Mouse (Mus musculus) regulatory T cell (primary cell): ENCODE results near the gene Adam22.

Experiments used
- in situ Hi-C: fragments of 300-600 bp; cut with MboI, MseI; formaldehyde crosslinking; loops from one replicate; pipeline ENCODE4 v1.15.1; 2025; ENCODE audit warnings: high pct_unique_total_duplicates

Gene Adam22

DNA sequence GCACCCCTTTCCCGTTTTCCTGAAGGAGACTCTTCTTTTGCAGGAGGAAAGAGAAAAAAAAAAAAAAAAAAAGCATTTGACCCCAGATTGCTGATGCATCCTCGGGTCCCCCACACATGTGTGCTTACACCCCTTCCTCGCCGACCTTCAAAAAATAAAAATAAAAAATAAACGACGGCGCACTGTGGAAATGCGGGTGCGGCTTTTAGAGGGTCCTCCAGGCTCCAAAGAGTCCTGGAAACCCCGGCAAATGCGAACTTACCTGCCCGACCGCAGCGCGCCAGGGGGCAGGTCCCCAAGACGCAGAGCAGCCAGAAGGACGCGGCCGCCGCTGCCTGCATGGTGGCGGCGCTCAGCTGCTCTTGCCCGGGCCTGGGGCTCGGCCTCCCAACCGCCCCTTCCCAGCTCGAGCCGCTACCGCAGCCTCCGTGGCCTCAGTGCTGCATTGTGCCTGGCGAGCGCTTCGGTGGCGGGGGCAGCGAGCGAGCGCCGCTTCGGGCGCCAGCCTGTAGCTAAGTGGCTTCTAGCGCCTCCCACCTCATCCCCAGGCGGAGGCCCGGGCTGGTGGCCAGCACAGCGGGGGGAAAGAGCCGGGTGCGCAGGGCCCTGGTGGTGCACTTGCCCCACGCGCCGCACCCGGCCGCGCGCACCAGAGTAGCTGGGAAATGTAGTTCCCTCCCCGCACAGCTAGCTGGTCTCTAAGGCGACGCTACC is at the start of gene Adam22:
TSS of gene Adam22 (minus strand) at position 547 of the 714 bp plus-strand sequence.
- in situ Hi-C loops = no loop called here

DNA sequence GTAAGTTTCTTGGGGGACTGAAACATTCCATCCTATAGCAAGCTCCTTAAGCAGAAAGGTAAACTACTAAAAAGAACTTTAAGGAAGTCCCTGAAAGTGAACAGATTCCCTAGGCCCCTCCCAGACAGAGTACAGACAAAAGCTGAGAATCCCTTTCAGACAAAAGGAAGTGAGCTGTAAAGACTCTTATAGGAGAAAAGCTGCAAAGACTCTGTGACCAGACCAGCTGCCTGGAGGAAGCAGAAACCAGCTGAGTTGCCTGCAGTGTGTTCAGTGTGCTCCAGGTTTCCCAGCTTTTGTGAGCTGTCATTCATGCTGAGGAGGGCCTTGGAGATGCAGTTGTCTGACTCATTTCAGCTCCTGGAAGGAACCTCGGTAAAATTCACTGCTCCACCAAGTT is 49.5 kb upstream of the Adam22 start:
- in situ Hi-C loops = loop anchor here (10.0 to 25.0 kb wide), 2 partner anchors 363 to 720 kb away; no protein-coding TSS in a partner anchor

DNA sequence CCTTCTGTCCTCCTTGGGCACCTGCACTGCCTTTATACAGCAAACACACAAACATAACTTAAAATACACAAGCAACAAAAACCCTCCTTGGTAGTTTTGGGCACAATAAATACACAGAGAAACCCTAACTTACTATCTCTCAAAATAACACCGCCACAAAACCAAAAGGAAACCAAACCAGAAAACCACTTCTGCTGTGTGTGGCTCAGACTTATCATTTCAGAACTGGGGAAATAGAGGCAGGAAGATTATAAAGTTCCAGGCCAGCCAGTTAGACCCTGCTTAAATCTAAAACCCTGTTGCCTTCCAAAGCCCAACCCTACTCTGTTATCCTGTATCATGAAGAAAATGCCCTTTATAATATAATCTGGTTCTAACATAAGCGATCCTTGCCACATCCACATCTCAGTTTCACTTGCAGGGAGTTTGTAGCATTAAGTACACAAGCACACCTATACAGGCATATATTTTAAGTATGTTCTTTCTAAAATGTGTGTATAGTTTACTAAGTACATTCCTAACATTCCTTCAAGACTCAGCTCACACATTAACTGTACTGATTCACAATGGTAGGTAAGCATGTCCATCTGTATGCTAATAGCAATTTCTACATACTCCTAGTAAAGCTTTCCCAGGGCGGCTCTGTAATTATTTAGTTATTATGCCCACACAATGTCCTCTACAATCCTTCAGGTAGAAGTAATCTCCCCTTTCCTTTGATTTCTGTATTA is 48.9 kb upstream of the Adam22 start:
- in situ Hi-C loops = loop anchor here (10.0 to 25.0 kb wide), 2 partner anchors 362 to 720 kb away; no protein-coding TSS in a partner anchor

DNA sequence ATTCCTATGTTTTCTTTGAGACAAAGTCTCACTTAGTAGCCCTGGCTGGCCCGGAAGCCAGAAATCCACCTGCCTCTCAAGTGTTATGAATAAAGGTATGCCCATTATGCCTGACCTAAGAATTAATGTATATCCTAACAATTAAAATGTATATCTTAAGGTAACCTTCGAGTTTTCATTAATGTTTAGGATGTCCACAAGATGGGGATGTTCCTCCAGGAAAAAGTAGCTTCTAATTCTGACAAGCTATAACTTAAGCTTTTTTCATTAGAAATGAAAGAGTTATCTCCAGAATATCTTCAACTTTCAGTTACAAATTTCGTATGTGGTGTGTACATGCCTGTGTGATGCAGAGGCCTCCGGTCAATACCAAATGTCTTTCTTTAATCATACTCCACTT is 40.8 kb upstream of the Adam22 start:
- in situ Hi-C loops = loop anchor here (25.0 kb wide), 1 partner anchor 729 kb away; no protein-coding TSS in a partner anchor

DNA sequence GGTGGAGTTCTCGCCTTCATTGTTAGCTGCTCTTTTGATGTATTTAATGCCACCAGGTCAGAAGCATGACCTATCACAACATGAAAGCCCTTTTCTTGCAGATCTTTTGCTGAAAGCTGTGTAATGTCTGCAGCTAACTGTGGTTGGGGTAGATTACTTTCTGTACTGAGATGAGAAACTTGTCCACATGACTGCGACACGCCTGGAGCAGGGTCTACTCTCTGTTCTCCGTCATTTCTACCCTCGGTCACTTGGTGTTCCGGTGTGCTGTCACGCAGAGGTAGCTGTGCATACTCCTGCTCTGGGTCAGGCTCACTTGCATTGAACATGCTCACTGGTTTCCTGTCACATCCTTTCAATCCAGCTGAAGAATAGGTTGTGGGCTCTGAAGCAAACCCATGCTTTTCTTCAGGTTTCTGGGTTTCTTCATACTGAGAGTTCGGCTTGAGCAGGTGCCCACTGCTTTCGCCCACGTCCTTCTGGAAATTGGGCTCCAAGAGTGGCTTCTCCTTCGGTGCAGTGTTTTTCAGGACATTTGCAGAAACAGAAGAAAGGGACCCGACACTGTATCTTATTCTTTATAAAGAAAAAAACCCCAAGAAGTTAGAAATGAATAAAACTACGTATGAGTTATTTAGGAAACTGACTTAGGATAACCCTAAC is 29.8 kb upstream of the Adam22 start:
- in situ Hi-C loops = no loop called here

DNA sequence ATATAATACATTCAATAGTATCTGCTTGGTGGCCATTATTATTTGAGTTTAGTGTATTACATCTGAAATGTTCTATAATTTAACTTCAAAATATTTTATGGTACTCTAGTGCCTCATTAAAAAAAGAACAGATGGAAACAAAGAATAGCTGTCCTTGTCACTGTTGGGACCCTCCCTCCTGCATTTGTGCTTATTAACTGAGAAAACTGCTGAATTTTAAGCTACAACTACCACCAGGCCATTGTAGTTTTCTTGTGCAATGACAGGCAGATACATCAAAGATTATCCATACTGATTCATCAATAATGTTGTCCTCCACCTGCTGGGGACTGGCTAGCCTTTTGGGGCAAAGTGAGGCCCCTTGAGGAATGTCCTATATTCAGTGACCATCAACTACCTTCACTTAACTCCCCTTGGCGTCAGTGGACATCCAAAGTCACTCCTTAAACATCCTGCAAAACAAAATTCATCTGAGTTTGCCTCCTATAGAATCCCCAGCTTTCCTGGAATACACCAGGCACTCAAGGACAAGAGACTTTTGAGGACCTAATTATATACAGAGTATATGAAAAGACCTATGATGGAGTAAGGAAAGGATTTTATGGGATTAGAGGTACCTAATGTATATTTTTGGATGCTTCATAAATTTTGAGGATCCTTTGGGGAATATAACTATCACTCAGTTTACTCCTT is 26.1 kb upstream of the Adam22 start:
- in situ Hi-C loops = no loop called here

DNA sequence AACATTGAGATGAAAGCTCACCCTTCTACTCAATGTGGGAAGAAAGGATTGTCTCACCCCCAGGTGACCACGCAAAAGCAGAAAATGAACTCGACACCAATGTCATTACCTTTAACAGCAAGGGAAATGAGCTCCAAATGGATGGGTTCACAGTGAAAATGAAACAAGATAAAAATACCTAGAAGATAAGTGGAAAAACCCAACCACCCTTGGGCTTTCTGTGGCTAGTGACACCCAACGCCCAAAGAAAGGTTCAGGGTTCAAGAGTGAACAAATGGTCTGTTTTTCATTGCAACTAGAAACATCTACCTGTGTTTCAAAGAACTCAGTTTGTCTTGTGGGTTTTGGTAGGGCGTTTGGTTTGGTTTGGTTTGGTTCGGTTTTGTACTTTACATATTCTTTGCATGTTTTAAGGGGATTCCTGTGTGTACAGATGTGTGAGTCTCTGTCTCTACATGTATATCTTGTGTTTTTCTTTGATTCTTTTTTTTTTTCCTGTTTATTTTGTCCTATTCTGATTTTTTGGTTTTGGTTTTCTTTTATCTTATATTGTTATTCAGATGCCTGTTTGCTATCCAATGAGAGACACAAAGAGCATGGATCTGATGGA is 6.4 kb upstream of the Adam22 start:
- in situ Hi-C loops = no loop called here

DNA sequence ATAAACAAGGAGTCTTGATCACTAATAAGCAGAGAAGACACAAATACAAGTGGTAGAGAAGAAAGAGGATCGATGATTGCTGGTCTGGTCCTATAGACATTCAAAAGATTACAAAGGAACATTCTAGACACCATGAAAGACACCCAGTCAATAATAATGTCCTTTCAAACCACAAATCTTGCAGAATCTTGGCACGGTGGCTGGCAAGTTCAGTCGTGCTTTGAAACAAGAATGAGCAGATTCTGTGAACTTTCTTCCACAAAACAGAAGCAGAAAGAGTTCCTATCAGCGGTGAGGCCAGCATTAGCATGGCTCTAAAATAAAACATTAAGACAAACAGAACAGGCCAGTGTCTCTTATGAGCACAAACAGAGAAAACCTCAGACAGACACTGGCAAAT is 5.5 kb upstream of the Adam22 start:
- in situ Hi-C loops = no loop called here

DNA sequence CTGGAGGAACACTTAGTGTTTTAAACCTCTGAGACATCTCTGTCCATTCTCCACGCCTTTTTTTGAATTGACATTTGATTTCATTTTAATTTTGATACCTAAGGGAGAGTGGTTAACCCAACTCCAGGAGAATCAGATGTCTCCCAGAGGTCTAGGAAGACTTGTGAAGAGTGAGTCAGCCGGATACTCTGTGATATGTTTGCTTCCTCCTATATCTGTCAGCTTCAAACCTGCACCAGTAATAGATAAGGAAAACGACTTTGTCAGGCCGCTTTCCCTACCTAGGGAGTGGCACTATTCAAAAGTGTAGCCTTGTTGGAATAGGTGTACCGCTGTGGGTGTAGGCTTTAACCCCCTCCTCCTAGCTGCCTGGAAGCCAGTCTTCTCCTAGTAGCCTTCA is 821 bp upstream of the Adam22 start:
- in situ Hi-C loops = no loop called here

DNA sequence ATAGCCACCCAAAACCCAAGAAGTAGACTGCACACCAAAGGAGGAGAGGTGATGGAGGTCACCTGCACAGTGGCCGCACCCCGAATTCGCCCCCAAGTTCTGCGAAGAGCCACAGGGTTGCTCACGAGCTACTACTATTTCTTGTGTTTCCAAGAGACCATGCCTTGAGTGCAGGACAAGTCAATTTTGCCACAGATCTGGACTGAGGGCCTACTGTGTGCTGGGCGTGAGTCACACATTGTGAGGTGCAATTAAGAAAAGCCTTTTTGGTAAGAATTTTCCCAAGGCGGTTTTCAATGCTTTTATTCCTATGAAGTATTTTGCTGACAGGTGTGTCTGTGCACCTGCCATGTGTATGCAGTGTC is 350 bp upstream of the Adam22 start:
- in situ Hi-C loops = no loop called here

DNA sequence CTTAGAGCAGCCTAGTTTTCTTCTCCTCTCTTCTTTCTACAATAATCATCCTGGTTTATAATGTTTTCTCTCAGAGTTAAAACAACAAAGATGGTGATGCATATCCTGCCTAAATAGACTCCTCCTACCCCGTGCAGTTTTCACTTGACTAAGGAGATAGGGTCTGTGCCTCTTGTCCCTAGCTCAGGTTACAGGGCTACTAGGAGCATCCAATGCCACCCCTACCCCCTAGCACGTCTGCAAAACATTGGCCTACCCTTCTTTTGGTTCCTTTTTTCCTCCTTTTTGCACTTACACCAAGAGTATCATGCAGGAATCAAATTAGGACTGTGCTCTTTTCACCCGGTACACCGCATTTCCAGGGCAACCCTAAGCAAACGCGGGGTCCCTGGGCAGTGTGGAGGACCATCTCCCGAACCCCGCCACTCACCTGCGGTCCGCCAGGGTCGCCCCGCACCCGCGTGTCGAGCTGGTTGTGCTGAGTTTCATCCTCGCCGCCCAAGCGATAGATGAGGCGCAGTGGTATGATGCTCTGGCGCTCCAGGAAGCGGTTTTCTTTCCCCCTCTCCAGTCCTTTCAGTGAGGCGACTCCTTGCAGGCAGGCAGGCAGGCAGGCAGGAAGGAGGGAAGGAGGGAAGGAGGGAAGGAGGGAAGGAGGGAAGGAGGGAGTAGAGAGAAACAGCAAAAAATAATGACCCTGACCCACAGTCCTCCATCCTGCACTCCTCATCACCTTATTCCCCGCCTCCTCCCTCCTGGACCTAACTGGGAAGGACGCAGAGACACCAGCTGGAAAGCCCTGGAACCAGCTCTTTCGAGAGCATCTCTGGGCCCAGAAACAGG is 968 bp downstream of the Adam22 start:
- in situ Hi-C loops = no loop called here

DNA sequence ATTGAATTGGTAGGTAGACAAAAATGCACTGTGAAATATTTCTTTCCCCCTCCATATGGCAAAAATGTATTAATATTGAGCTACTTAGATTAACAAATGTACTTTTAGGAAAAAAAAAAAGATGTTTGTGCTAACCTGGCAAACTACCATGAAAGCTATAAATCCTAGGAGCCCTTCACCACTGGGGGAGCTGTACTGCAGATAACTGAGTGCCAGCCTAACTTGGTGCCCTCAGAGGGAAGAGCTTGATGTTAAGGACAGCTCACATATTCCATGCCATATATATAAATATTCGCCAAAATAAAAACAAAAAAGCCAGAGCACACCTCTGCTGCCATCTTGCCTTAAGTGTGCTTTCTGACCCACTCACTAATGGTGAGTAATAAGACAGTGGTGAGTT is 5.6 kb downstream of the Adam22 start:
- in situ Hi-C loops = no loop called here

DNA sequence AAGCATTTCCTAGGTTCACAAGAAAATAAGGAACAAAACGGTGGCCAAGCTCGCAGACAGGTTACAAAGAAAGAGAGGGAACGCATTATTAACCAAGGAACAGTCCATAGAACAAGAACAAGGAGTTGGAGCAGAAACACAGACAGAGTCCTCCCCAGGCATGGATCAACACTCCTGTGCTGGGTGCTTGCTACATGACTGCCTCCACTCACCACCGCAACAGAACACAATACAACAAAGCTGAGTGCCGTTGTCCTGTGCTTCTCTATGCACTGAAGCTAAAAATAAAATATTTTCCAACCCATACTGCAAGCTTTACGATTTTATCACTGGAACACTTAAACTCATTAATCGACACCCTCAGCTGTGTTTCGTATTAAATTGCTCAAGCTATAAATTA is 10.3 kb downstream of the Adam22 start:
- in situ Hi-C loops = no loop called here

DNA sequence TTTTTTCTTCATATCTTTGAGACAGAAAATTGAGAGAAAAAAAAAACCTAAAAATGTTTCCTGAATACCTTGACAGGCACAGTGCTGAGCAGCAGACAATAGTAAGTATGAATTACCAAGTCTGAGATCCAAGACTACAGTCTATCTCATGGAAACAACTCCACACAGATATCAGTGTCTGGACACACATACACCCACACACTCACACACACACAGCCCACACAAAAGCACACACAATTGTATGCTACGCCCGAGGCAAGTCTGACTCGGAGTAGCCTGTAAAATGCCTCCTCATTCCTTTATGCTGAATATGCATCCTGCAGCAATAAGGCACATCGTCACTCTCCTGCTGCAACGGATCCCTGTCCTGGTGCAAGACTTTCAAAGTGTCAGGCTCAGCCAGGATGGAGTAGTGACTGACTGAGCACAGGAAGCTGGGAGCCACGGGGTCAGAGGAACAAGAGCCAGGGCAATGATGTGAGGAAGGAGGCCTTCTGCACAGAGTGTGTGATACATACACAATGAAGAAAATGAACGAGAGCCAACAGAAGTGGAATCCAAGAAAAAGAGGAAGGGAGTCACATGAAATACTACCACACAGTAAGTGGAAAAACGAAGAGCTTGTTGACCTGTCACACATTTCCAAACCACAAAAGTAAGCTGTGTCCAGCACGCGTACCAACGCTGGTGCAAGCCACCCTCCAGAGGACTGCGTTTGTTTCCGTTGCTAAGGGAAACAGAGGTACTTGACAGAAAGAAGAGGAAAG is 10.9 kb downstream of the Adam22 start:
- in situ Hi-C loops = no loop called here

DNA sequence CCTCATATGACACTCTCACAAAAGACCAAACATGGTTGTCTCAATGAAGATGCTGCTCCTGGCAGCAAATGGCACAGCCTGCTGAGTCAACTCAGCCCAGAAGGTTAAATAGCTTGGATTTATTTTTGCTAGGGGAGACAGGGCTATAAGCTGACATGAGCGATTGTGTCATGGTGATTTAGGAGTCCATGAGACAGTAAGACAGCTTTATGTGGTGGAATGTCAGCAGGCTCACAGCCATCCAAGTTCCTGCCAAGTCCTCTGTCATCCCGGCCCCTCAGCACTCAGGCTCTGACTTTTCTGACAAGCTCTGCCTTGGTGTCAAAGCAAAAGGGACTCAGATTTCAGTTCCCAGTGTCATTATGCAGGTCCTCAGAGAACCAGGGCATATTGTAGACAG is 11.6 kb downstream of the Adam22 start:
- in situ Hi-C loops = no loop called here

DNA sequence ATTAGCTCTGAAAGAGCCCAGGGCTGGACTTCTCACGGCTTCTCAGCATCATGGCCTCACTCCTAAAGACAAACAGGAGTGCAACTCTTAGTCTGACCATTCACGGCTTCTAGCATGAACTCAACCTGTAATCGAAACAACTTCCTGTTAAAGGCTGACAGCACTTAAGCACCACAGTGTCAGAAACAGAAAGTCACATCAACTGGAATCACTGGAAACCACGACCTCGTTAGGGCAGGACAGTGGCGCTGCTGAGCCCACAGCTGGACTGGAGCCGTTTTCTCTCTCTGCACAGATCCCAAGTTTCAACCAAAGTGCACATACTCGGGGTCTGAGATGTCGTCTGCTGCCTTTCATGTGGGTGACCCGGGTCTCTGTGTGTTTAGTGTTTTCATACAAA is 18.4 kb downstream of the Adam22 start:
- in situ Hi-C loops = no loop called here

DNA sequence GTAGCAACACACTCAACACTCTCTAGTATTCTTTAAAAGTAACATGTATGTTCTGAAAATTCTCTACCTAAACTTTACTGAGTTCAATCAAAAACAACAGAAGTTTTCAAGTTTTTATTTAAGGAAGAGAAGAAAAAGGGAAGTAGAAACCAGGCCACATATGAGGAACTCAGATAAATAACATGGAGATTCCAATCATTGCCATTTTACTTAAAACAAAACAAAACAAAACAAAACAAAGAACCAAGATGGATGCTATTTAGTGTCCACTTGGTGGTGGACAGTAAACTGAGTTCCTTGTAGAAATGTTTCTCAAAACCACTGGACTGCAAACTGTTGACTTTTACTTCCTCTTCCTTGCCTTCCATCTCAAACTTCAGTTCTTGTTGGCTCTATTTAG is 21.6 kb downstream of the Adam22 start:
- in situ Hi-C loops = no loop called here

DNA sequence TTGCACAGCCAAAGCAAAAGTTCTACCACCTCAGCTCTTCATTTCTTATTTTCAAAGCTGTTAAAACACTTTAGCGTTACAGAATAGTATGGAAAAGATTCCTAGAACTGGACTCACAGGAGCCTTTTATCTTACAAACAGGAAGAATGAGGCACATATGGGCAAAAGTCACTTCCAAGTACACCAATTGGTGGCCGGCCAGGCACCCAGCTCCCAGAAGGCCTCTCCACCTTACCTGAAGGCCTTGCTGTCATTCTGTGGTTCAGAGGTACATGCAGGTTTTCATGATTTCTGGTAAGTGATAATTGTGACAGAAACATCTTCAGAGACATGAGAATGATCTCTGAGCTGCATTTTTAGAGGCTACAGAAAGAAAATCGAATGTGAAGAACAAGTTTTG is 24.7 kb downstream of the Adam22 start:
- in situ Hi-C loops = no loop called here

DNA sequence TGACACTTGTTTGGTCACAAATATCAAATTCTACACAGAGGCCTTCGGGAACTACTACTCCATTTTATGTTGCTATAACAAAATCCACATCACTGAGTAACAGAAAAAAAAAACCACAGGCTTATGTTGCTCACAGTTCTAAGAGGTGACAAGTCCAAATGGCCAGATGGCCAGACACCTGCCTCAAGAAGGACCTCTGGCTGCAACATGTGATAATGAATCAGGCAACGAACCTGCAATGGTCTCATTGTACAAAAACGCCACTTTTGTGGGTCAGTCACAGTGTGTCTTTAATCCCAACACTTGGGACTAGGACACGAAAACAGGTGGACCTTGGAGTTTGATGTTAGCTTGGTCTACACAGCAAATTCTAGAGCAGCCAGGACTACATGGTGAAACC is 26.3 kb downstream of the Adam22 start:
- in situ Hi-C loops = no loop called here

DNA sequence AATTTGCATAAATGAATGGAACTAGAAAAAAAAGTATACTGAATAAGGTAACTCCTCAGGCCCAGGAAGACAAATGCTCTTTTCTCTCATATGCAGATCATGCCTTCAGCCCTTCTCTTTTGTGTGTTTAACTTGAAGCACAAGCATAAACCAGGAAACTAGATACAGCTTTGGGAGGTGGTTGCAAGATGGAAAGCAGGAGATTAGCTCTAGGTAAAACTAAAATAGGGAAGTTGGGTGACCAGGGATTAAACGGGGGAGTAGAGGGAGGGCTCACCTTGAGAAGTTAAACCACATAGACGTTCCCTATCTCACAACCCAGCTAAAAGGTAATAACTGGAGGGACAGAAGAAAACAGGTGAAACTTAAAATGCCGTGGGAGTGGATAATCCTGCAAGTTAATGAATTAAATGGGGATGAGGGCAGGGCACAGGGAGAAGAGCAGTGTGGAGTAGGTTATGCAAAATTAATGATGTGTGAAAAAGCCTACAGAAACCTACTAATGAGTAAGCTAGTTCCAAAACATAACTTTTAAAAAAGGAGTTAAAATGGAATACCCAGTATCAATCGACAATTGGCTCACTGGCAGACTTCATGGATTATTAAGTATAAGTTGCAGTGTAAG is 40.2 kb downstream of the Adam22 start:
- in situ Hi-C loops = no loop called here
